8 mouse cellular contexts compared by ENCODE assay signal in genomic region chr10:57784131-57784875, GRCm38 (mm10). TPM values are rescaled to one million over a fixed set of nuclear protein-coding genes. Genes with fewer than 3 reads are reported as not detected.
DNase-seq lines count a peak whose midpoint lies in the region; ATAC-seq lines count a peak whose summit lies in the region.

No protein-coding gene starts in this region.

- peak overlapping the region; percentile 50 for H3K9ac ChIP-seq in midbrain, embryonic 16.5 days (ENCODE audit: low read depth, low read length)

- whole genome bisulfite sequencing in midbrain, embryonic 16.5 days: 2% methylated on average over 7 of the region's 7 CpGs

- peak; percentile 89 for ATAC-seq in midbrain, embryonic 16.5 days

- H3K9me3 ChIP-seq in midbrain, embryonic 16.5 days (replicated peaks; ENCODE audit: control insufficient read depth, low read length, poor library complexity, severe bottlenecking): no peaks in the 10 kb centered on the region

- H3K27ac ChIP-seq in midbrain, embryonic 16.5 days (ENCODE audit: low read length): peak overlapping the region; percentile 79

- no peaks in the 10 kb centered on the region for H3K36me3 ChIP-seq in midbrain, embryonic 16.5 days (ENCODE audit: control insufficient read depth, insufficient read depth, low read length)

- no peaks in the 10 kb centered on the region for H3K27me3 ChIP-seq in midbrain, embryonic 16.5 days (ENCODE audit: control insufficient read depth, insufficient read depth, low read depth, low read length)

- intact Hi-C loops in heart, postnatal 25 days (cut with DNase I): no loop called here
- intact Hi-C loops in gastrocnemius, postnatal 36 days (cut with DNase I): no loop called here
- intact Hi-C loops in left cerebral cortex, postnatal 25 days (cut with DNase I): no loop called here

- peak overlapping the region; percentile 34 for H3K4me3 ChIP-seq in midbrain, embryonic 16.5 days (ENCODE audit: low read depth, low read length)

- DNase-seq in heart, adult 11 months: peak; percentile 93
- no peak for DNase-seq in heart, postnatal 25 days (ENCODE audit: low spot score)
- peak; percentile 88 for DNase-seq in embryo, embryonic 10.5 days (ENCODE audit: low spot score)
- peak; percentile 20 to 28 for DNase-seq in gastrocnemius, postnatal 36 days
- peak; percentile 75 for DNase-seq in kidney, adult 11 months
- DNase-seq in left cerebral cortex, postnatal 25 days (ENCODE audit: low spot score in 2 of 2): peak; percentile 69 to 86
- peak; percentile 25 for DNase-seq in testis, postnatal 14 days (ENCODE audit: low spot score)

- peaks cover 23% of the 10 kb centered on the region for H3K4me1 ChIP-seq in midbrain, embryonic 16.5 days (ENCODE audit: control insufficient read depth, insufficient read depth, low read length)

- peak overlapping the region; percentile 60 for H3K4me2 ChIP-seq in midbrain, embryonic 16.5 days (ENCODE audit: low read length)

RNA-seq across cellular contexts. Expression of gene Fabp7, which starts 0.4 kb away (rescaled TPM):
- total RNA-seq in heart, postnatal 25 days (2021): 1 to 10 TPM in 1 of 2 experiments, under 1 TPM in 1; 0.34 to 1.6 TPM
- not detected for total RNA-seq in gastrocnemius, postnatal 36 days (2021)
- total RNA-seq in left cerebral cortex, postnatal 25 days (2021): 100 to 1,000 TPM in 1 of 2 experiments, 10 to 100 TPM in 1; 72.9 to 102 TPM
- 1,482 and 1,875 TPM in 2 replicates for polyA plus RNA-seq in midbrain, embryonic 16.5 days (2015; fragmentation: Nextera tagmentation; extraction: Ambion mirVana)

RNA-seq across cellular contexts. Expression of gene Smpdl3a, which starts 9.8 kb away (rescaled TPM):
- 10 to 100 TPM; 52.4 to 54.1 TPM for total RNA-seq in heart, postnatal 25 days (2021)
- 10 to 100 TPM; 47.5 to 55.1 TPM for total RNA-seq in gastrocnemius, postnatal 36 days (2021)
- 10 to 100 TPM; 27.3 to 28.2 TPM for total RNA-seq in left cerebral cortex, postnatal 25 days (2021)
- 22.6 and 26.2 TPM in 2 replicates for polyA plus RNA-seq in midbrain, embryonic 16.5 days (2015; fragmentation: Nextera tagmentation; extraction: Ambion mirVana)

Comparison
In these comparisons a context has a peak if more than half of its experiments do, and no peak if none do; other contexts are left out.
1. RNA of gene Fabp7, which starts 0.4 kb away (total RNA-seq): 72.9 to 102 TPM in left cerebral cortex, postnatal 25 days; 0.34 to 1.6 TPM in heart, postnatal 25 days and not detected in gastrocnemius, postnatal 36 days; every median in the first group is over 10 times any median in the second.